Mouse (Mus musculus): ENCODE measurements at regions not wholly inside any gene's neighbourhood (a gene's known extent, or its start where the extent isn't known, plus 50 kb on each side); places are given as distances from the start of the nearest gene placed in this dataset.

GRCm38 (mm10) chr2:9596135-9596534 is 284.9 kb upstream of the 4930412O13Rik start:
- peak in 1 of 2 experiments; percentile 20 for DNase-seq

- DNase-seq: no peak
Observed at GRCm38 (mm10) chr2:9604984-9605383, 276.1 kb upstream of the 4930412O13Rik start.

- no peak for DNase-seq
Observed at GRCm38 (mm10) chr2:9607547-9607946, 273.5 kb upstream of the 4930412O13Rik start.

- DNase-seq: no peak
Observed at GRCm38 (mm10) chr2:9614415-9614814, 266.6 kb upstream of the 4930412O13Rik start.

- DNase-seq: no peak
Observed at GRCm38 (mm10) chr2:9616292-9616691, 264.8 kb upstream of the 4930412O13Rik start.

GRCm38 (mm10) chr2:9620303-9621244 is 260.5 kb upstream of the 4930412O13Rik start:
- DNase-seq: peak; percentile 71 to 78

- no peak for DNase-seq
Observed at GRCm38 (mm10) chr2:9623702-9624101, 257.4 kb upstream of the 4930412O13Rik start.

- no peak for DNase-seq
Observed at GRCm38 (mm10) chr2:9628026-9628425, 253.0 kb upstream of the 4930412O13Rik start.

- DNase-seq: peak in 1 of 2 experiments; percentile 22
Observed at GRCm38 (mm10) chr2:9632719-9633446, 248.2 kb upstream of the 4930412O13Rik start.

- DNase-seq: no peak
Observed at GRCm38 (mm10) chr2:9639262-9639661, 241.8 kb upstream of the 4930412O13Rik start.

GRCm38 (mm10) chr2:9641629-9642028 is 239.4 kb upstream of the 4930412O13Rik start:
- DNase-seq: no peak

GRCm38 (mm10) chr2:9642411-9642810 is 238.6 kb upstream of the 4930412O13Rik start:
- DNase-seq: no peak

GRCm38 (mm10) chr2:9646466-9646865 is 234.6 kb upstream of the 4930412O13Rik start:
- DNase-seq: no peak

GRCm38 (mm10) chr2:9646963-9647362 is 234.1 kb upstream of the 4930412O13Rik start:
- no peak for DNase-seq

- DNase-seq: no peak
Observed at GRCm38 (mm10) chr2:9650082-9650481, 231.0 kb upstream of the 4930412O13Rik start.

- no peak for DNase-seq
Observed at GRCm38 (mm10) chr2:9658880-9659279, 222.2 kb upstream of the 4930412O13Rik start.

GRCm38 (mm10) chr2:9669621-9670020 is 211.4 kb upstream of the 4930412O13Rik start:
- no peak for DNase-seq

- peak; percentile 25 to 31 for DNase-seq
Observed at GRCm38 (mm10) chr2:9681691-9682152, 199.3 kb upstream of the 4930412O13Rik start.

GRCm38 (mm10) chr2:9683673-9684210 is 197.3 kb upstream of the 4930412O13Rik start:
- DNase-seq: no peak

GRCm38 (mm10) chr2:9688176-9688575 is 192.9 kb upstream of the 4930412O13Rik start:
- DNase-seq: no peak

GRCm38 (mm10) chr2:9689518-9689917 is 191.5 kb upstream of the 4930412O13Rik start:
- no peak for DNase-seq

GRCm38 (mm10) chr2:9691506-9691905 is 189.5 kb upstream of the 4930412O13Rik start:
- DNase-seq: no peak

- DNase-seq: no peak
Observed at GRCm38 (mm10) chr2:9691906-9692305, 189.1 kb upstream of the 4930412O13Rik start.

All from lung, postnatal 4 days (tissue).